Mouse (Mus musculus) T-helper 2 cell (primary cell): ENCODE data around the gene Ltbp2.

Experiments used
- in situ Hi-C: fragments of 300-600 bp; cut with MboI, MseI; formaldehyde crosslinking; loops from one replicate; pipeline ENCODE4 v1.15.1; 2025; ENCODE audit warnings: high pct_unique_total_duplicates

Gene Ltbp2

DNA sequence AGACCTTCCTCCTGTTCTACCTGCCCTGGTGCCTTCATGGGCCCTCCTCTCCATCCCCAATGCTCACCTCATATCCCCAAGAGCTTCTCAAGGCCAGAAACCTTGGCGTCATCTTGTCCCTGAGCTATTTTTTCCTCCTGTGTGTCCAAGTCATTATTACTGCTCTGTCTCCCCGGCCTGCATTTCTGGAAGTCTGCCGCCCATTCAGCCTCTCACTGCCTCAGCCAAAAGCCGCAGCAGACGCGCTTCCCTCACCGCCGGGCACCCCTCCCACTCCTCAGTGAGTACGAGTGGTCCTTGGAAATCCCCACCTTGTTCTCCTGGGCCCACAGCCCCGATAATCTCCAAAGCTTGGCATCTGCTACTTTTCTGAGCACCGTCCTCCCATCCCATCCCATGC lies 3.8 kb upstream of the Ltbp2 start:
- in situ Hi-C loops: no loop called here

- in situ Hi-C loops: no loop called here
These were observed 411 bp downstream of the Ltbp2 start for GRCm38 (mm10) chr12:84875761-84876480.

DNA sequence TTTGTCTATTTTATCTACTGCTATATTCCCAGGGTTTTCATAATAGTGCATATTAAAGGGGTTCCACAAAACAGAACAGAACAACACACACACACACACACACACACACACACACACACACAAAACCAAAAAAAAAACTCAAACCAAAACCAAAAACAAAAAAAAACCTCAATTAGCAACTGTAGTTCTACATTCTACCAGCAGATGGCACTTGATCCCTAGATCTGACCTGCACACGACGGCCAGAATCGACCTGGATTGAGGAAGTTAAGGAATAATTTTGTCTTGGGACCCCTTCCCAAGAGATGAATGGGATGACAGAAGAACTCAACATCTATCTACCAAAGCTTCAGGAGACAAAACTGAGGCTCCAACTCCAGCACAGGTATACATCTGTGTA lies 2.9 kb downstream of the Ltbp2 start:
- in situ Hi-C loops: no loop called here

DNA sequence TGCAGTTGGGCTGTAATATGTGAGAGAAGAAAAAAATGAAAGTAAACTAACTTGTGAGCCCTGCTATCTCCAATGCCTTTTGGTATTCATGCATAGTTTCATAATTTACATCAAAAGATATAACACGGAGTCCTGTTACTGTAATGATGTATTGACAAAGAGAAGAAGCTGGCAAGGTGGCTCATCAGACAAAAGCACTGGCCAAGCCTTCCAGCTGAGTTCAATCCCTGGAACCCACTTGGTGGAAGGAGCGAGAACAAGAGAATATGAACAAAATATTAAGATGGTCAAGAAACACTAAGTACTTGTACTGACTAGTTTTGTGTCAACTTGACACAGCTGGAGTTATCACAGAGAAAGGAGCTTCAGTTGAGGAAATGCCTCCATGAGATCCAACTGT lies 4.0 kb downstream of the Ltbp2 start:
- in situ Hi-C loops: no loop called here

DNA sequence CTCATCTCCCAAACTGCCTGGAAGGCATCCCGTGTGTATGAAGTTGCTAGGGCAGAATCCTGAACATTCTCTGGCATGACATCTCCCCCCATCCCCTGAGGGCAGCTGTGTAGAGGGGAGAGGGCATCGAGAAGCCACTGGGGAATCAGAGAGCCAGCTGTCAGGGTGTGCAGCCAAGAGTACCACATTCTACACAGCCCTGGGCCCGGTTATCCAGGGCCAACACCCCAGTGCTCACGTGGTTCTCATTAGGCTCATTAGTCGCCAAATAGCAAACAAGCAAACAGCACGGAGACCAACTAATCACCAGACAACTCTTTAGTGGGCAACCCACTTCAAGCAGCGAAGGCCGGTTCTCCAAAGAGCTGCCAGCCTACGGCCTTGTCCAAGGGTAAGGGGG lies 10.9 kb downstream of the Ltbp2 start:
- in situ Hi-C loops: loop anchor here (5.0 kb wide), 1 partner anchor 38 kb away; no protein-coding TSS in a partner anchor

GRCm38 (mm10) chr12:84864801-84865200 lies 11.5 kb downstream of the Ltbp2 start:
- in situ Hi-C loops: loop anchor here (5.0 kb wide), 1 partner anchor 38 kb away; no protein-coding TSS in a partner anchor

GRCm38 (mm10) chr12:84863196-84863595 lies 13.1 kb downstream of the Ltbp2 start:
- in situ Hi-C loops: no loop called here

DNA sequence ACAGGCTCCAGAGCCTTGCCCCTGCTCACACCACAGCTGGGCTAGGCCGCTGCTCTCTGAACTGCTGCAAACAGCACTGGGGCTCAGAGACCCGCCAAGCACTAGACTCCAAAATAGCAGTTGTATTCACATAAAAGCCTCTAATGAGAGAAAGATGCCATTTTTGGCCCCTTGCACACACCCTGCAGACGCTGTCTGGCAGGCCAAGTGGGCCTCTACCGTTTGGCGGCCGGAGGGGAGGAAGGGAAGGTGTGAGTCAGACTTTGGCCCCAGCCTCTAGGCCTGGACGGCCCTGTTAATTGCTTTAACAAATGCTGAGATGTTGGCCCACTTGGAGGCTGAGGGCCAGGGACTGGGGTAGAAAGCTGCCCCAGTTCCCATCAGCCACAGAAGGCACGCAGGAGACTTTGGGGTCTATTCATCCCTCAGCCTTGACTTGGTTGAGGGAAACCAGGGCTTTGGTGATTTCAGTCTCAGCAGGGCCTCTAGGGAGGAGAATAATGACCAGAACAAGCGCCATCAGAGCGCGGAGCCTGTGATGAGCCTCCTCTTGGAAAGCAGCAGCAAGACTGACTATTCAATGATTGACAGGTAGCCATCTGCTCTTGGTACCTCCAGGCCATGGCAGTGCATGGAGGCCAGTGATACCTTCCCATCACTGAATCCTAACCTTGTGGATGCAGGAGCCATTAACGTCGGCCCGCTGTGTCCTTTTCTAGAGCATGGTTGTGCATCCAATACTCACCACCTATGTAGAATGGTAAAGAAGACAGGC lies 14.0 kb downstream of the Ltbp2 start:
- in situ Hi-C loops: no loop called here

DNA sequence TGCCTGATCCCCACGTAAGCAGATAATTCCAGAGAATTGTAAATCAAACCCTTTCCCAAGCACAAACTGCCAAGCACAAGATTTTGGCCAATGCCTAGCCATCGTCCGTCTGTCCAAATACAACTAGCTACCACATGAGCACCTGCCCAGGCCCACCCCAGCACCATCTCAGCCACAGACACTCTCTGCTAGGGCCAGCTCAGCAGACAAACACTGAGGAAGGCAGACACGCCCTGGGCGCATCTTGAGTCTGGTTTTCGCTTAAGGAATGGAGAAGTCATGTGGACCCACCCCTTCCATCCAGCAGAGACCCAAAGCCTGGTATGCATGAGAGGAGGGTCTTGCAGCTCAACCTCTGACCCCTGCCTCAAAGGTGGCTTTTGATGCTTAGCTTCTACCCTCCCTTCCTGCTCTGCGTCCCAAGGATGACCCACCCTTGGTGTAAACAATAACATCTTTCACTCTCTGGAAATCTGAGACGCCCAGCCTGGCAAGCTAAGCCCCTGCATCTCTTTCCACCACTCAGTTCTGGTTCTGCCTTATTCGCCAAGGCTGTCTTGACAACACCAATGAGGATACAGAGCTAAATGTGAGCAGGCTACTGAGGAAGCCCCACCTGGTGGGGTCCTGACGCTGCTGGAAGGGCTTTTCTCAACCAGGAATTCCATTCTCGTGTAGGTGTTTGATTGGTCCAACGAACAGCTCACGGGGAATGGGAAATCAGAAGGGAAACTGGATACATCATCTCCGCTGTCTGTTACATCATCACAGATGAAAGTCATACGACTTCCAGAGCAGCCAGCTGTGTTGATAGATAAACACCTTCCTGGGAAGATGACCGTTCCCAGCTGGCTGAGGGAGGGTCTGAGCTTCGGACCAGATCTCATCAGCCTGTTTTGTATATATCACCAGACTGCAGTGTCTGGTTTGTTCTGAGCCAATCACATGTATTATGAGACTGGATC lies 17.9 kb downstream of the Ltbp2 start:
- in situ Hi-C loops: no loop called here

DNA sequence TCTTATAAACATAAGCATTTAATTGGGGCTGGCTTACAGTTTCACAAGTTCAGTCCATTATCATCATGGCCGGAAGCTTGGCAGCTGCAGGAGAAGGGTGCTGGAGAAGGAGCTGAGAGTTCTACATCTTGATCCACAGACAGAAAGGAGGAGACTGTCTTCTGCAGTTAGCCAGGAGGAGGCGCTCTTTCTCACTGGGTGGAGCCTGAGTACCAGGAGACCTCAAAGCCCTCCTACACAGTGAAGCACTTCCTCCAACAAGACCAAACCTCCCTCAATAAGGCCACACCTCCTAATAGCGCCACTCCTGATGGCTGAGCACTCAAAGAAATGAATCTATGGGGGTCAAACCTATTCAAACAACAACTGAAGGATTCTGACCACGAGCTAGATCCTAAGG lies 18.6 kb downstream of the Ltbp2 start:
- in situ Hi-C loops: no loop called here

- in situ Hi-C loops: no loop called here
These were observed 19.8 kb downstream of the Ltbp2 start for GRCm38 (mm10) chr12:84856532-84856931.

DNA sequence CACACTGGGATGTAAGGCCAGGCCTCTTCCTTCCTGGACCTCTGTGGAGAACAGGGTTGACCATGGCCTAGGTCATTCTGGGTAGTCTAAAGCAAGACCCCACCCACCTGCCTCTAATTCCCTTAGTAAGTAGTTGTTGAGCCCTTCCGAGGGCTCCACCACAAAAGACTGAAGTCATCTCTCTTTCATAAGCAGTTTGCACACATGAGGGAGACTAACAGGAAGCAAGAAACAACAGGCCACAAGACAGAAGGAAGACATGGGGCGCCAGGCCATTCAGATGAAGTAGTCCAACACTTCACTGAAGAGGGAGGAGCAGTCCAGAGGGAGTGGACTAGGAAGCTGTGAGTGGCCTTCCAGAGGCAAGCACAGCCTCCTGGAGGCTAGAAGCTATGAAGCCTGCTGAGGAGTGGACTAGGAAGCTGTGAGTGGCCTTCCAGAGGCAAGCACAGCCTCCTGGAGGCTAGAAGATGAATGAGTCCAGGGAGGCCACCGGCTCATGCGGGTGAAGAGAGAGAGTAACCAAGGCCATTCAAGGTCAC lies 21.2 kb downstream of the Ltbp2 start:
- in situ Hi-C loops: no loop called here

DNA sequence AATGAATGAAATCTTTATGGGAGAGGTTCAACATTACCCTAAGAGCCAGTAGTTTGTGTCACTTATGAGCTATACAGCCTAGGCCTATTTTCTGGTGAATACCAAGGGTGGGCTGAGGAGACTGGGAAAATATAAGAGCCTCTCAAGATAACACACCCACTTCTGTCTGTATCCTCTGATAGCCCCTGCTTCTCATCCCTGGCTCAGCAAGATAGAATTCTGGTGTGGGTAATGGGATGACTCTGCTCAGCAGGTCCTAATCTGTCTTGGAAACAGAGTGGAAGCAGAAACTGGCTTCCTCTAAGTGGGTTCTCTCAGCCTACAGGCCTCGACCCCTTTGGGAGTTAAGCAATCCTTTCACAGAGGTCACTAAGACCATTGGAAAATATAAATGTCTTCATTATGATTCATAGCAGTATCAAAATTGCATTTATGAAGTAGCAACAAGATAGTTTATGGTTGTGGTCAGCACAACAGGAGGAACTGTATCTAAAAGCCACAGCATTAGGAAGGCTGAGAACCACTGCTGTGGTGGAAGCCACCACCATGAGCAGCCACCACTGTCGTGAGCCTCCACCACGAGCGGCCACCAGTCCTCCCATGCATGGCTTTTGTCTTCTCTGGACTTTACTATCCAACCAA lies 21.8 kb downstream of the Ltbp2 start:
- in situ Hi-C loops: no loop called here

DNA sequence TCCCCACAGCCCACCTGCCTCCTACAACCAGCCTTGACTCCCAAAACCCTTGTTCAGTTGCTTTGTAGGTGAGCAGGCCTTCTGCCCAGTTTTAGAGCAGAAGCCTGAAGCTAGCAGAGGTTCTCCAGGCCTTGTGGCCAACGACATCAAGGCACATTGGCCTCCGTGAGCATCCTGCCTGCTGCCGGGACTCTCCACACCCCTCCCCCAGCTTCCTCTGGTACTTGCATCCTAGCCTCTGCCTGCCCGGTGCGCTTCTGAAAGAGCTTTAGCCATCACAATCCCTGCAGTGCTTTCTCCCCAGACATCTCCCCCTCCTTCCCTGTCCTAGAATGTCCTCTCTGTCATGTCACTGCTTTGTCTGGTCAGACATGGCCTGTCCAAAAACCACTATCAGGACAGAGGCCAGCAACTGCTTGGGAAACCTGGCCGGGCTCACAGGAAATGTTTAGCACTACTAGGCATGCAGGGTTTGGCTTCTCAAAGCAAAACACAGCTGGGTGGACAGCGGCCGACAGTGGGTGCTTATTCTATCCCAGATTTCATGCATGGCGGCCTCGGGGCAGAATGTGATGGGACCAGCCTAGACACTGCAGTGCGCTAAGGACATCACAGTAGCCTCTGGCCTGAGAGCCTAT lies 24.8 kb downstream of the Ltbp2 start:
- in situ Hi-C loops: no loop called here

DNA sequence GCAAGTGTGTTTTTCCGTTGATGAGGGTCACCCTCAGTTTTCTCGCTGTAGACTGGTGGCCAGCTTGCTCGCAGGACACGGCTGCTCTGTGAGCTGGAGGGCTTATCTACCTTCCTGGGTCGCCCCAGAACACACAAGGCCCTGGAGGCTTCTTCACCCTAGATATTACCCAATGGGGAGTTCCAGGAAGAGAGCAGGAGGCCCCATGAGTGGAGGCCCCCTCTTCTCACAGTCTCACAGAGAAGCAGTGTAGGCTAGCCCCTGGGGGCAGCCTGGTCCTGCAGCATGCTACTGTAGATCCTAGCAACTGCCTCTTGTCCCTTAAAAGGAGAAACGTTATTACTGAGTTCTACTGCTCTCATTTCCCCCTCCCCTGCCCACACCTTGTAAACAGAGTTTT lies 28.4 kb downstream of the Ltbp2 start:
- in situ Hi-C loops: loop anchor here (25.0 kb wide), 1 partner anchor 1986 kb away; no protein-coding TSS in a partner anchor

GRCm38 (mm10) chr12:84847480-84847879 lies 28.9 kb downstream of the Ltbp2 start:
- in situ Hi-C loops: loop anchor here (25.0 kb wide), 1 partner anchor 1985 kb away; no protein-coding TSS in a partner anchor

DNA sequence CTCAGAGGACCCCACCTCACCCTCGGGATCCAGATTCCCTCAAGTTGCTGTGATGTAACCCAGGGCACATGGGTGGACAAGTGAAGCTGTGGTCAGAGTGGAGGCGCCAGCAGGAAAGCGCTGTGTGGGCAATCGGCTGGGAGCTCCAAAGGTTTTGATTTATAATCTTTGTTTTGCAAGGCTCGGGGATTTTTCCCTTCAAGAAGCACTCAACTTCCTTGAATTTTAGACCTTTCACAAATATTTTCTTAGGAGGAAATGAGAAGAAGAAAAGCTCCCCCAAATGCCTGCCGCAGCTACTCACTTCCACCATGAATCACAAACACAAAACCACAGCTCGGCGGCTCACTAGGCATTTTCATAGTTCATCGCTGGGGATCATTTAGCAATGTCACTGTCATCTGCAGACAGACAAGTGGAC lies 29.7 kb downstream of the Ltbp2 start:
- in situ Hi-C loops: loop anchor here (25.0 kb wide), 1 partner anchor 1984 kb away; no protein-coding TSS in a partner anchor

- in situ Hi-C loops: loop anchor here (5.0 to 25.0 kb wide), 2 partner anchors 55 to 1980 kb away; no protein-coding TSS in a partner anchor
These were observed 33.6 kb downstream of the Ltbp2 start for GRCm38 (mm10) chr12:84842706-84843105.

GRCm38 (mm10) chr12:84841158-84842140 lies 34.9 kb downstream of the Ltbp2 start:
- in situ Hi-C loops: loop anchor here (5.0 to 25.0 kb wide), 2 partner anchors 56 to 1979 kb away; no protein-coding TSS in a partner anchor
